Mouse (Mus musculus): ENCODE measurements at regions not wholly inside any gene's neighbourhood (a gene's known extent, or its start where the extent isn't known, plus 50 kb on each side); places are given as distances from the start of the nearest gene placed in this dataset.

GRCm38 (mm10) chr12:6211266-6211665 lies 835.8 kb upstream of the Klhl29 start:
- DNase-seq (ENCODE audit: low spot score in 2 of 2): peak; percentile 11 to 46

GRCm38 (mm10) chr12:6189232-6189631 lies 813.8 kb upstream of the Klhl29 start:
- DNase-seq (ENCODE audit: low spot score in 2 of 2): no peak

GRCm38 (mm10) chr12:6168795-6169194 lies 793.3 kb upstream of the Klhl29 start:
- no peak for DNase-seq (ENCODE audit: low spot score in 2 of 2)

GRCm38 (mm10) chr12:6154287-6154686 lies 778.8 kb upstream of the Klhl29 start:
- DNase-seq (ENCODE audit: low spot score in 2 of 2): no peak

GRCm38 (mm10) chr12:6151476-6151875 lies 776.0 kb upstream of the Klhl29 start:
- DNase-seq (ENCODE audit: low spot score in 2 of 2): peak in 1 of 2 experiments; percentile 8

GRCm38 (mm10) chr12:6132451-6132850 lies 757.0 kb upstream of the Klhl29 start:
- DNase-seq (ENCODE audit: low spot score in 2 of 2): no peak

- DNase-seq (ENCODE audit: low spot score in 2 of 2): no peak
Measured at GRCm38 (mm10) chr12:6119557-6119956, 744.1 kb upstream of the Klhl29 start.

GRCm38 (mm10) chr12:6115254-6115653 lies 739.8 kb upstream of the Klhl29 start:
- DNase-seq (ENCODE audit: low spot score in 2 of 2): no peak

GRCm38 (mm10) chr12:6097295-6097694 lies 721.8 kb upstream of the Klhl29 start:
- no peak for DNase-seq (ENCODE audit: low spot score in 2 of 2)

- no peak for DNase-seq (ENCODE audit: low spot score in 2 of 2)
Measured at GRCm38 (mm10) chr12:6087627-6088350, 712.3 kb upstream of the Klhl29 start.

- no peak for DNase-seq (ENCODE audit: low spot score in 2 of 2)
Measured at GRCm38 (mm10) chr12:6087071-6087470, 711.6 kb upstream of the Klhl29 start.

- peak; percentile 74 for DNase-seq (ENCODE audit: low spot score in 2 of 2)
Measured at GRCm38 (mm10) chr12:6046866-6047689, 671.6 kb upstream of the Klhl29 start.

- DNase-seq (ENCODE audit: low spot score in 2 of 2): no peak
Measured at GRCm38 (mm10) chr12:6046110-6046509, 670.6 kb upstream of the Klhl29 start.

GRCm38 (mm10) chr12:6042326-6042725 lies 666.8 kb upstream of the Klhl29 start:
- no peak for DNase-seq (ENCODE audit: low spot score in 2 of 2)

GRCm38 (mm10) chr12:6024111-6024510 lies 648.6 kb upstream of the Klhl29 start:
- DNase-seq (ENCODE audit: low spot score in 2 of 2): no peak

- DNase-seq (ENCODE audit: low spot score in 2 of 2): no peak
Measured at GRCm38 (mm10) chr12:6022490-6022889, 647.0 kb upstream of the Klhl29 start.

- DNase-seq (ENCODE audit: low spot score in 2 of 2): peak; percentile 12 to 14
Measured at GRCm38 (mm10) chr12:6000961-6001360, 625.5 kb upstream of the Klhl29 start.

- DNase-seq (ENCODE audit: low spot score in 2 of 2): no peak
Measured at GRCm38 (mm10) chr12:5997366-5997765, 621.9 kb upstream of the Klhl29 start.

- no peak for DNase-seq (ENCODE audit: low spot score in 2 of 2)
Measured at GRCm38 (mm10) chr12:5996672-5997071, 621.2 kb upstream of the Klhl29 start.

- DNase-seq (ENCODE audit: low spot score in 2 of 2): no peak
Measured at GRCm38 (mm10) chr12:5983937-5984610, 608.6 kb upstream of the Klhl29 start.

GRCm38 (mm10) chr12:5982096-5982495 lies 606.6 kb upstream of the Klhl29 start:
- DNase-seq (ENCODE audit: low spot score in 2 of 2): no peak

- no peak for DNase-seq (ENCODE audit: low spot score in 2 of 2)
Measured at GRCm38 (mm10) chr12:5975926-5976325, 600.4 kb upstream of the Klhl29 start.

Measured in layer of hippocampus, adult 8-10 months (tissue).